In the genomic region with DNA sequence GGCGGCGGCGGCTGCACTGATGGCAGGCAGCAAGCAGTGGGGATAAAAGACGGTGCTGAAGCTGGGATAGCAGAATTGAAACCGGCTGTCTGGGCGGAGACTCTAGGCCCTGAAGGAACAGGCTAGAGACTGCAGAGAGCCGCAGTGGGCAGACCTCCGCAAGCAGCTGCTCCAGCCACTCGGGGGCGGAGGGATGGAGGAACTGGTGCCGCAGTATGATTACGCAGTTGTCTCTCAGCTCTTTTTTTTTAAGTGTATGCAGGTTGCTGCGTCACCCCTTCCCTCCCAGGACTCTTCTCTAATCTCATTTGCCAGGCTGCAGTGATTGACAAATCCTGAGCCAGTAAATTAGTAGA, we compare ENCODE assay signal across 8 mouse cellular contexts. TPM values are rescaled to one million over a fixed set of nuclear protein-coding genes. Genes with fewer than 3 reads are reported as not detected.
DNase-seq lines count a peak whose midpoint lies in the region; ATAC-seq lines count a peak whose summit lies in the region.

A gene (minus strand): TSS at position 210 of the 356 bp plus-strand sequence.

- H3K27me3 ChIP-seq in heart, embryonic 10.5 days (ENCODE audit: insufficient read depth, poor library complexity, severe bottlenecking), result peaks cover 22% of the 10 kb centered on the region
- H3K27me3 ChIP-seq in liver, embryonic 15.5 days, result peaks cover 34% of the 10 kb centered on the region

- ATAC-seq in liver, embryonic 15.5 days (ENCODE audit: insufficient read depth), result no peak

- WGBS in heart, embryonic 10.5 days, result 15% methylated on average over 13 of the region's 13 CpGs
- WGBS in liver, embryonic 15.5 days (ENCODE audit: insufficient replicate concordance), result 19% methylated on average over 13 of the region's 13 CpGs

- peak within 1 kb of the TSS; percentile 59 for H3K4me3 ChIP-seq in heart, embryonic 10.5 days
- H3K4me3 ChIP-seq in liver, embryonic 15.5 days (replicated peaks), result no peak within 1 kb of the TSS

- no peak within 1 kb of the TSS for H3K9ac ChIP-seq in liver, embryonic 15.5 days

- H3K4me1 ChIP-seq in heart, embryonic 10.5 days, result no peaks in the 10 kb centered on the region
- H3K4me1 ChIP-seq in liver, embryonic 15.5 days (replicated peaks), result no peaks in the 10 kb centered on the region

- peak; percentile 17 for DNase-seq in ovary, adult 18-20 months (ENCODE audit: low spot score)
- DNase-seq in ovary, postnatal 10 days (ENCODE audit: low spot score), result no peak
- DNase-seq in embryo, embryonic 11.5 days (ENCODE audit: low read depth, low spot score), result peak; percentile 13
- peak; percentile 70 for DNase-seq in heart, embryonic 10.5 days (ENCODE audit: low spot score)
- DNase-seq in kidney, postnatal 4 days, result peak; percentile 26 to 31
- DNase-seq in retina, postnatal 7 days (ENCODE audit: low read depth, low spot score), result peak; percentile 11
- DNase-seq in urinary bladder, postnatal 25 days (ENCODE audit: low spot score), result no peak

- H3K36me3 ChIP-seq in heart, embryonic 10.5 days, result no peaks in the 10 kb centered on the region
- no peaks in the 10 kb centered on the region for H3K36me3 ChIP-seq in liver, embryonic 15.5 days (replicated peaks)

- H3K9me3 ChIP-seq in heart, embryonic 10.5 days, result no peaks in the 10 kb centered on the region
- H3K9me3 ChIP-seq in liver, embryonic 15.5 days (replicated peaks), result no peaks in the 10 kb centered on the region

- H3K27ac ChIP-seq in heart, embryonic 10.5 days, result 0 out of 2 replicates have a peak within 1 kb of the TSS, but pooled peaks have one; percentile 29
- no peak within 1 kb of the TSS for H3K27ac ChIP-seq in liver, embryonic 15.5 days (replicated peaks)

- H3K4me2 ChIP-seq in liver, embryonic 15.5 days, result peak within 1 kb of the TSS; percentile 30

RNA-seq across cellular contexts. Expression of the gene that starts here (rescaled TPM):
- 1.6 and 3.0 TPM in 2 replicates for polyA plus RNA-seq in heart, embryonic 10.5 days (2016; fragmentation: Nextera tagmentation; extraction: Ambion mirVana)
- not detected in 2 replicates for polyA plus RNA-seq in liver, embryonic 15.5 days (2015; fragmentation: Nextera tagmentation; extraction: Ambion mirVana)

Comparison
In these comparisons a context has a peak if more than half of its experiments do, and no peak if none do; other contexts are left out.
1. DNase-seq: peak in ovary, adult 18-20 months (single experiment), embryo, embryonic 11.5 days (single experiment), heart, embryonic 10.5 days (single experiment), kidney, postnatal 4 days (2 of 2) and retina, postnatal 7 days (single experiment); none in ovary, postnatal 10 days (single experiment) and urinary bladder, postnatal 25 days (single experiment).